28 mouse cellular contexts compared by ENCODE assay signal in the genomic region with DNA sequence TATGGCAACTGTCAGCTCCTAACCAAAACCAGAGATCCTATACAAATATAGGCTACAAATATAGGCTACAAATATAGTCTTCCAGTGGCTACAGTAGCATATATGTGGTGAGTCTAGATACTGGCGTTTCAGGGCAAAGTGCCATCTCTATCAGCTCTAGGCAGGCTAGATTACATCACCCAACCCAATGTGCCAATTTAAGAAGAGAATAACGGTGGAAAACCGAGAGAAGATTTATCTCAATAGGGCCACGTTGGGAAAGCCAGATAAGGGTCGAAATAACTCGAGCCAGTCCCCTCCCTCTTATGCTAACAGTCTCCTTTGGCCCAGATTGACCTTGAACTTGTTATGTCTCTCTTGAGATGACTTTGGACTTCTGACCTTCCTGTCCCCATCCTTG. TPM values are rescaled to one million over a fixed set of nuclear protein-coding genes. Genes with fewer than 3 reads are reported as not detected.
DNase-seq lines count a peak whose midpoint lies in the region; ATAC-seq and TF ChIP-seq lines count a peak whose summit lies in the region.
"Had no signal": no experiment of that assay in that cellular context is flagged by ENCODE, and none has a peak within 500 bp of the region (broad histone marks: within the 10 kb centered on the region; RNA-seq: fewer than 3 reads in every experiment).

No protein-coding gene starts in this region.

- no peak overlapping the region for H3K4me3 ChIP-seq in liver, adult 2 months (ENCODE audit: insufficient read depth, low read depth, low read length)
- no peak overlapping the region for H3K4me3 ChIP-seq in liver, postnatal 0 days (ENCODE audit: low read depth, low read length)
- no peak overlapping the region for H3K4me3 ChIP-seq in cerebellum, adult 2 months (replicated peaks; ENCODE audit: insufficient read depth, low read depth, low read length)
- no peak overlapping the region for H3K4me3 ChIP-seq in midbrain, postnatal 0 days (ENCODE audit: low read depth, low read length)
- H3K4me3 ChIP-seq: embryonic facial prominence, embryonic 10.5 days; forebrain, embryonic 13.5 days; heart, adult 2 months; heart, embryonic 15.5 days; kidney, embryonic 15.5 days; midbrain, embryonic 10.5 days; stomach, embryonic 15.5 days had no signal

- peaks cover 11% of the 10 kb centered on the region for H3K4me1 ChIP-seq in liver, adult 2 months (ENCODE audit: control insufficient read depth, insufficient read depth, low read length)
- H3K4me1 ChIP-seq in liver, postnatal 0 days (ENCODE audit: insufficient read depth): peaks cover 22% of the 10 kb centered on the region
- no peaks in the 10 kb centered on the region; the same call in 1 of the 2 replicates for H3K4me1 ChIP-seq in cerebellum, adult 2 months (ENCODE audit: control insufficient read depth, insufficient read depth, low read length)
- H3K4me1 ChIP-seq in midbrain, postnatal 0 days (ENCODE audit: insufficient read depth, low read length): no peaks in the 10 kb centered on the region
- H3K4me1 ChIP-seq: forebrain, embryonic 13.5 days; stomach, embryonic 15.5 days had no signal

- TF ChIP-seq CTCF in liver, adult 2 months (IDR thresholded peaks at IDR 0.05; ENCODE audit: low read depth, low read length): no peak
- no peak for TF ChIP-seq CTCF in liver, postnatal 0 days (IDR thresholded peaks at IDR 0.05; ENCODE audit: low read depth)
- no peak for TF ChIP-seq CTCF in cerebellum, adult 2 months (IDR thresholded peaks at IDR 0.05; ENCODE audit: borderline replicate concordance, insufficient read depth, low read depth, low read length)
- TF ChIP-seq CTCF in midbrain, postnatal 0 days (IDR thresholded peaks at IDR 0.05): no peak

- WGBS in liver, adult 2 months: 13% methylated on average over 6 of the region's 6 CpGs
- WGBS in liver, postnatal 0 days (ENCODE audit: insufficient replicate concordance): 24% methylated on average over 6 of the region's 6 CpGs
- WGBS in cerebellum, adult 2 months: 79% methylated on average over 6 of the region's 6 CpGs
- WGBS in midbrain, postnatal 0 days: 83% methylated on average over 6 of the region's 6 CpGs

- no peaks in the 10 kb centered on the region for H3K79me2 ChIP-seq in liver, adult 2 months (ENCODE audit: control insufficient read depth, insufficient read depth, low read length)

- TF ChIP-seq POLR2A in liver, adult 2 months (IDR thresholded peaks at IDR 0.05; ENCODE audit: extremely low read depth, insufficient read depth, low read length): no peak
- no peak for TF ChIP-seq POLR2A in cerebellum, adult 2 months (IDR thresholded peaks at IDR 0.05; ENCODE audit: borderline replicate concordance, insufficient read depth, low read length)

- no peaks in the 10 kb centered on the region for H3K27me3 ChIP-seq in liver, adult 2 months (ENCODE audit: control insufficient read depth, insufficient read depth, low read length)
- H3K27me3 ChIP-seq in liver, postnatal 0 days (ENCODE audit: insufficient read depth, low read length): no peaks in the 10 kb centered on the region
- no peaks in the 10 kb centered on the region for H3K27me3 ChIP-seq in cerebellum, adult 2 months (ENCODE audit: control insufficient read depth, insufficient read depth, low read length)
- H3K27me3 ChIP-seq in midbrain, postnatal 0 days (ENCODE audit: insufficient read depth, low read length): no peaks in the 10 kb centered on the region
- H3K27me3 ChIP-seq: forebrain, embryonic 13.5 days; heart, embryonic 15.5 days; kidney, embryonic 15.5 days; stomach, embryonic 15.5 days had no signal

- no peak overlapping the region for H3K9ac ChIP-seq in liver, adult 2 months (ENCODE audit: low read depth, low read length)
- no peak overlapping the region for H3K9ac ChIP-seq in liver, postnatal 0 days (replicated peaks)
- no peak overlapping the region for H3K9ac ChIP-seq in midbrain, postnatal 0 days (replicated peaks; ENCODE audit: low read length, poor library complexity, severe bottlenecking)
- H3K9ac ChIP-seq: forebrain, embryonic 13.5 days; heart, embryonic 15.5 days; kidney, embryonic 15.5 days; stomach, embryonic 15.5 days had no signal

- no peak overlapping the region for H3K27ac ChIP-seq in liver, adult 2 months (replicated peaks; ENCODE audit: insufficient read depth, low read depth, low read length)
- no peak overlapping the region for H3K27ac ChIP-seq in liver, postnatal 0 days (ENCODE audit: low read depth)
- no peak overlapping the region for H3K27ac ChIP-seq in cerebellum, adult 2 months (ENCODE audit: insufficient read depth, low read length)
- H3K27ac ChIP-seq in midbrain, postnatal 0 days (ENCODE audit: low read depth, low read length): no peak overlapping the region
- H3K27ac ChIP-seq: embryonic facial prominence, embryonic 10.5 days; forebrain, embryonic 13.5 days; heart, adult 2 months; heart, embryonic 15.5 days; kidney, embryonic 15.5 days; midbrain, embryonic 10.5 days; stomach, embryonic 15.5 days had no signal

- H3K4me2 ChIP-seq in liver, postnatal 0 days (ENCODE audit: low read depth, low read length): peak overlapping the region; percentile 18; the same call in 1 of the 2 replicates
- H3K4me2 ChIP-seq in midbrain, postnatal 0 days (ENCODE audit: low read depth, low read length, poor library complexity, severe bottlenecking): no peak overlapping the region
- H3K4me2 ChIP-seq: forebrain, embryonic 13.5 days; heart, embryonic 15.5 days; kidney, embryonic 15.5 days; stomach, embryonic 15.5 days had no signal

- ATAC-seq in granulocyte monocyte progenitor cell, adult 5-6 weeks (replicated peaks; ENCODE audit: poor library complexity, severe bottlenecking): 0 out of 2 replicates have a peak, but pooled peaks have one; percentile 26
- peak; percentile 50 for ATAC-seq in liver, postnatal 0 days
- ATAC-seq in midbrain, postnatal 0 days (ENCODE audit: low FRiP score): no peak
- ATAC-seq: forebrain, embryonic 13.5 days; hindbrain, embryonic 16.5 days; intestine, embryonic 16.5 days had no signal

- H3K36me3 ChIP-seq in liver, adult 2 months (ENCODE audit: control insufficient read depth, insufficient read depth, low read length): no peaks in the 10 kb centered on the region
- H3K36me3 ChIP-seq in liver, postnatal 0 days (replicated peaks; ENCODE audit: insufficient read depth, low read length): no peaks in the 10 kb centered on the region
- H3K36me3 ChIP-seq in midbrain, postnatal 0 days (ENCODE audit: insufficient read depth, low read length): no peaks in the 10 kb centered on the region
- H3K36me3 ChIP-seq: embryonic facial prominence, embryonic 10.5 days; heart, embryonic 15.5 days; kidney, embryonic 15.5 days; midbrain, embryonic 10.5 days; stomach, embryonic 15.5 days had no signal

- peak; percentile 64 for DNase-seq in liver, adult 2 months (ENCODE audit: extremely low read depth, low read depth, low spot score)
- DNase-seq in liver: no peak
- no peak for DNase-seq in liver, postnatal 0 days
- no peak for DNase-seq in kidney, adult 18-20 months
- DNase-seq in cerebellum, adult 2 months: no peak
- no peak for DNase-seq in frontal cortex, adult 2 months (ENCODE audit: extremely low spot score in 1 of 2, low spot score in 1 of 2)
- DNase-seq in midbrain, postnatal 0 days (ENCODE audit: low spot score): no peak
- DNase-seq: gastrocnemius, postnatal 14 days; heart, adult 2 months; heart, postnatal 4 days; layer of hippocampus, postnatal 36 days; left cerebral cortex, postnatal 4 days; lung, adult 18-20 months; lung, postnatal 14 days; retina, postnatal 1 day; thymus, adult 18-20 months had no signal

- no peaks in the 10 kb centered on the region for H3K9me3 ChIP-seq in liver, postnatal 0 days (ENCODE audit: low read length)
- no peaks in the 10 kb centered on the region for H3K9me3 ChIP-seq in midbrain, postnatal 0 days (ENCODE audit: low read length)
- H3K9me3 ChIP-seq: embryonic facial prominence, embryonic 10.5 days; forebrain, embryonic 13.5 days; heart, embryonic 15.5 days; kidney, embryonic 15.5 days; midbrain, embryonic 10.5 days; stomach, embryonic 15.5 days had no signal

- TF ChIP-seq EP300 in liver, postnatal 0 days (IDR thresholded peaks at IDR 0.05; ENCODE audit: low read depth): peak; percentile 97

RNA-seq across cellular contexts. Expression of gene Trcg1, which starts 3.2 kb away (rescaled TPM):
- total RNA-seq in liver, adult 2 months (2014; rRNA removed): not detected in 2 replicates
- polyA plus RNA-seq in liver, adult 2 months (2012; rRNA removed): not detected in 2 replicates
- total RNA-seq in granulocyte monocyte progenitor cell, adult 5-6 weeks (2014; fragmentation: Nextera tagmentation): not detected in 2 replicates
- total RNA-seq in granulocyte monocyte progenitor cell, adult 5-6 weeks (2017): not detected in 2 replicates
- not detected in 2 replicates for polyA plus RNA-seq in liver, postnatal 0 days (2015; fragmentation: Nextera tagmentation; extraction: Ambion mirVana)
- polyA plus RNA-seq in cerebellum, adult 2 months (2012; rRNA removed): not detected in 2 replicates
- polyA plus RNA-seq in frontal cortex, adult 2 months (2012; rRNA removed): not detected in 2 replicates
- total RNA-seq in midbrain, postnatal 0 days (2014; rRNA removed): not detected in 2 replicates
- polyA plus RNA-seq in midbrain, postnatal 0 days (2015; fragmentation: Nextera tagmentation; extraction: Ambion mirVana): not detected in 2 replicates
- total RNA-seq: adrenal gland, adult 18-20 months; gastrocnemius, postnatal 14 days; heart, adult 2 months; heart, postnatal 4 days; layer of hippocampus, postnatal 36 days; left cerebral cortex, postnatal 4 days had no signal
- polyA plus RNA-seq: forebrain, embryonic 13.5 days; heart, adult 2 months; heart, embryonic 15.5 days; intestine, embryonic 16.5 days; kidney, embryonic 15.5 days; large intestine, adult 2 months; midbrain, embryonic 10.5 days; neural tube, embryonic 11.5 days had no signal

RNA-seq across cellular contexts. Expression of gene 1700017B05Rik, which starts 29.3 kb away (rescaled TPM):
- total RNA-seq in liver, adult 2 months (2014; rRNA removed): 1.7 and 4.4 TPM in 2 replicates
- 4.9 and 6.3 TPM in 2 replicates for polyA plus RNA-seq in liver, adult 2 months (2012; rRNA removed)
- total RNA-seq in granulocyte monocyte progenitor cell, adult 5-6 weeks (2014; fragmentation: Nextera tagmentation): 38.6 and 43.6 TPM in 2 replicates
- total RNA-seq in granulocyte monocyte progenitor cell, adult 5-6 weeks (2017): 18.9 and 20.0 TPM in 2 replicates
- polyA plus RNA-seq in liver, postnatal 0 days (2015; fragmentation: Nextera tagmentation; extraction: Ambion mirVana): 10.1 and 10.4 TPM in 2 replicates
- polyA plus RNA-seq in cerebellum, adult 2 months (2012; rRNA removed): 4.9 and 6.0 TPM in 2 replicates
- 4.6 and 5.4 TPM in 2 replicates for polyA plus RNA-seq in frontal cortex, adult 2 months (2012; rRNA removed)
- total RNA-seq in midbrain, postnatal 0 days (2014; rRNA removed): 10.9 and 13.0 TPM in 2 replicates
- polyA plus RNA-seq in midbrain, postnatal 0 days (2015; fragmentation: Nextera tagmentation; extraction: Ambion mirVana): 4.5 and 5.0 TPM in 2 replicates
